Mouse (Mus musculus): Measurements from ENCODE around the gene Gm10273. TPM values are rescaled to one million over a fixed set of nuclear protein-coding genes. Genes with fewer than 3 reads are reported as not detected.

The Gm10273 gene
- polyA plus RNA-seq, 1 experiment: not detected

- Histone ChIP-seq H3K27ac (ENCODE audit: insufficient read depth, low read depth, low read length) (no peak overlapping the region), H3K4me3 (ENCODE audit: insufficient read depth, low read depth, low read length) (no peak overlapping the region), H3K4me1 (ENCODE audit: control insufficient read depth, insufficient read depth, low read length) (no peaks in the 10 kb centered on the region)
- WGBS: 64% methylated on average over 8 of the region's 8 CpGs
- no peak for TF ChIP-seq CTCF (IDR thresholded peaks at IDR 0.05; ENCODE audit: insufficient read depth, low read depth, low read length)
- no peak for TF ChIP-seq POLR2A (IDR thresholded peaks at IDR 0.05; ENCODE audit: insufficient read depth, low read depth, low read length)
Observed at GRCm38 (mm10) chr10:59386951-59387350, 8.5 kb upstream of the Gm10273 start.

- H3K4me3 ChIP-seq (ENCODE audit: insufficient read depth, low read depth, low read length): no peak overlapping the region
- no peaks in the 10 kb centered on the region for H3K4me1 ChIP-seq (ENCODE audit: control insufficient read depth, insufficient read depth, low read length)
- TF ChIP-seq POLR2A (IDR thresholded peaks at IDR 0.05; ENCODE audit: insufficient read depth, low read depth, low read length): no peak
- no peak for TF ChIP-seq CTCF (IDR thresholded peaks at IDR 0.05; ENCODE audit: insufficient read depth, low read depth, low read length)
- WGBS: 85% methylated on average over 3 of the region's 3 CpGs
- H3K27ac ChIP-seq (ENCODE audit: insufficient read depth, low read depth, low read length): no peak overlapping the region
Observed at GRCm38 (mm10) chr10:59389652-59390051, 5.8 kb upstream of the Gm10273 start.

GRCm38 (mm10) chr10:59391907-59392306, 3.5 kb upstream of the Gm10273 start:
- no peak for TF ChIP-seq POLR2A (IDR thresholded peaks at IDR 0.05; ENCODE audit: insufficient read depth, low read depth, low read length)
- TF ChIP-seq CTCF (IDR thresholded peaks at IDR 0.05; ENCODE audit: insufficient read depth, low read depth, low read length): no peak
- Histone ChIP-seq H3K4me3 (ENCODE audit: insufficient read depth, low read depth, low read length) (no peak overlapping the region), H3K4me1 (ENCODE audit: control insufficient read depth, insufficient read depth, low read length) (no peaks in the 10 kb centered on the region), H3K27ac (ENCODE audit: insufficient read depth, low read depth, low read length) (no peak overlapping the region)
- WGBS: 81% methylated on average over 4 of the region's 4 CpGs

GRCm38 (mm10) chr10:59402899-59403792, 7.7 kb downstream of the Gm10273 start, which contains the start of gene Pla2g12b:
Gene Pla2g12b, plus strand, starts transcription at chr10:59403660.
- Histone ChIP-seq H3K27ac (ENCODE audit: insufficient read depth, low read depth, low read length) (no peak within 1 kb of the TSS), H3K4me3 (ENCODE audit: insufficient read depth, low read depth, low read length) (no peak within 1 kb of the TSS), H3K4me1 (ENCODE audit: control insufficient read depth, insufficient read depth, low read length) (no peaks in the 10 kb centered on the region)
- no peak for TF ChIP-seq CTCF (IDR thresholded peaks at IDR 0.05; ENCODE audit: insufficient read depth, low read depth, low read length)
- no peak for TF ChIP-seq POLR2A (IDR thresholded peaks at IDR 0.05; ENCODE audit: insufficient read depth, low read depth, low read length)
- 81% methylated on average over 21 of the region's 21 CpGs for WGBS

GRCm38 (mm10) chr10:59403793-59404149, 8.3 kb downstream of the Gm10273 start:
- Histone ChIP-seq H3K4me1 (ENCODE audit: control insufficient read depth, insufficient read depth, low read length) (no peaks in the 10 kb centered on the region), H3K4me3 (ENCODE audit: insufficient read depth, low read depth, low read length) (no peak overlapping the region), H3K27ac (ENCODE audit: insufficient read depth, low read depth, low read length) (no peak overlapping the region)
- WGBS: 84% methylated on average over 10 of the region's 10 CpGs
- TF ChIP-seq POLR2A (IDR thresholded peaks at IDR 0.05; ENCODE audit: insufficient read depth, low read depth, low read length) (no peak), CTCF (IDR thresholded peaks at IDR 0.05; ENCODE audit: insufficient read depth, low read depth, low read length) (no peak)

GRCm38 (mm10) chr10:59408499-59408898, 13.1 kb downstream of the Gm10273 start:
- H3K27ac ChIP-seq (ENCODE audit: insufficient read depth, low read depth, low read length): no peak overlapping the region
- TF ChIP-seq POLR2A (IDR thresholded peaks at IDR 0.05; ENCODE audit: insufficient read depth, low read depth, low read length) (no peak), CTCF (IDR thresholded peaks at IDR 0.05; ENCODE audit: insufficient read depth, low read depth, low read length) (no peak)
- WGBS: 77% methylated on average over 6 of the region's 6 CpGs

GRCm38 (mm10) chr10:59410264-59410663, 14.8 kb downstream of the Gm10273 start:
- H3K27ac ChIP-seq (ENCODE audit: insufficient read depth, low read depth, low read length): no peak overlapping the region
- WGBS: 88% methylated on average over 12 of the region's 12 CpGs
- TF ChIP-seq CTCF (IDR thresholded peaks at IDR 0.05; ENCODE audit: insufficient read depth, low read depth, low read length) (no peak), POLR2A (IDR thresholded peaks at IDR 0.05; ENCODE audit: insufficient read depth, low read depth, low read length) (no peak)
- H3K4me1 ChIP-seq (ENCODE audit: control insufficient read depth, insufficient read depth, low read length): no peaks in the 10 kb centered on the region
- H3K4me3 ChIP-seq (ENCODE audit: insufficient read depth, low read depth, low read length): no peak overlapping the region

More at GRCm38 (mm10) chr10:59408499-59408898, 13.1 kb downstream of the Gm10273 start:
- Histone ChIP-seq H3K4me3 (ENCODE audit: insufficient read depth, low read depth, low read length) (no peak overlapping the region), H3K4me1 (ENCODE audit: control insufficient read depth, insufficient read depth, low read length) (no peaks in the 10 kb centered on the region)

GRCm38 (mm10) chr10:59413711-59414110, 18.3 kb downstream of the Gm10273 start:
- no peak overlapping the region for H3K4me3 ChIP-seq (ENCODE audit: insufficient read depth, low read depth, low read length)
- 92% methylated on average over 4 of the region's 4 CpGs for WGBS
- no peak for TF ChIP-seq POLR2A (IDR thresholded peaks at IDR 0.05; ENCODE audit: insufficient read depth, low read depth, low read length)
- no peak for TF ChIP-seq CTCF (IDR thresholded peaks at IDR 0.05; ENCODE audit: insufficient read depth, low read depth, low read length)
- H3K27ac ChIP-seq (ENCODE audit: insufficient read depth, low read depth, low read length): no peak overlapping the region
- no peaks in the 10 kb centered on the region for H3K4me1 ChIP-seq (ENCODE audit: control insufficient read depth, insufficient read depth, low read length)

GRCm38 (mm10) chr10:59416623-59417022, 21.2 kb downstream of the Gm10273 start:
- Histone ChIP-seq H3K4me1 (ENCODE audit: control insufficient read depth, insufficient read depth, low read length) (no peaks in the 10 kb centered on the region), H3K4me3 (ENCODE audit: insufficient read depth, low read depth, low read length) (no peak overlapping the region), H3K27ac (ENCODE audit: insufficient read depth, low read depth, low read length) (no peak overlapping the region)
- TF ChIP-seq POLR2A (IDR thresholded peaks at IDR 0.05; ENCODE audit: insufficient read depth, low read depth, low read length) (no peak), CTCF (IDR thresholded peaks at IDR 0.05; ENCODE audit: insufficient read depth, low read depth, low read length) (no peak)
- 67% methylated on average over 3 of the region's 3 CpGs for WGBS
